Mouse (Mus musculus) liver, postnatal 0 days (tissue): ENCODE measurements around the gene Cadm3.

Source experiments
- CTCF ChIP-seq: sonication (generic); IDR thresholded peaks from 2 replicates; pipeline ENCODE4 v1.5.1; 2016; ENCODE audit warnings: antibody characterized with exemption, low read depth
- EP300 ChIP-seq: IDR thresholded peaks from 2 replicates; pipeline ENCODE4 v1.6.1; 2016; ENCODE audit warnings: antibody characterized with exemption, low read depth, mild to moderate bottlenecking

DNA sequence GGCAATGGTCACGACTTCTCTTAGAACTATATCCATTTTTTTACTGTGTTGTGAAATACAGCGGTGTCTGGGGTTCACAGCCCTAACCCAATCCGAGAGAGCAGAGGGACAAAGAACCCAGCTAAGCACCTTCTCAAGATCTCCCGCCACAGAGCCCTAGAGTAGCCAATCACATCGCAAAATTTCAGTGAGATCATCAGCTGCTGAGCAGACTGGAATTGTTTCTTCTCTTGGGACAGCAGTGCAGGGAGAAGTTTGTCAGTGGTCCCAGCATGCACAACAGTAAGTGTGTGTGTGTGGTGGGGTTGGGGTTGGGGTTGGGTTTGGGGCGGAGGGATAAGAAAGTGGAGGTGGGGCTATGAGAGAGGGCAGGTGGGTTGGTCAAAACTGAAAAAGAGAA is 17.5 kb downstream of the Cadm3 start:
- TF ChIP-seq CTCF (no peak), EP300 (no peak)
